28 mouse cellular contexts compared by ENCODE assay signal in the genomic region with DNA sequence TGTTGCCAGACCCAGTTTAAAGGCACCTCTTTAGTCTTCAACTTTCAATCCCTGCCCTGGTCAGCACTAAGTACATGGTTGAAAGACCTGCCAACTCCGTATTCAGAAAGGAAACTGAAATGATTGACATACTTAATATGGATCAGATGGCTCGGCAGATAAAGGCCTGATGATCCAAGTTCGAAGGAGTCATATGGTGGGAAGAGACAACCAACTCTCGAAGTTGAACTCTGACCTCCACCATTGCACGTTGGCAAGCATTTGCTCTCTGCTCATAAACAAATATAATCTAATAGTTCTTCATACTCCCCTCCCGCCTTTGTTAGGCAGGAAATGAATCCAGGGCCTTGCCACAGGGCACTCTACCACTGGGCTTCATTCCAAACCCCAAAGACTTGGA. TPM values are rescaled to one million over a fixed set of nuclear protein-coding genes. Genes with fewer than 3 reads are reported as not detected.
A peak's percentile ranks its signal among the peaks of the same experiment; 100 is the strongest.
DNase-seq lines count a peak whose midpoint lies in the region; ATAC-seq and TF ChIP-seq lines count a peak whose summit lies in the region.
"Had no signal": no experiment of that assay in that cellular context is flagged by ENCODE, and none has a peak within 500 bp of the region (broad histone marks: within the 10 kb centered on the region; RNA-seq: fewer than 3 reads in every experiment).

No protein-coding gene starts in this region.

- TF ChIP-seq CTCF in lung, postnatal 0 days (IDR thresholded peaks at IDR 0.05): no peak

- 48% methylated on average over 6 of the region's 6 CpGs for WGBS in lung, postnatal 0 days

- peak; percentile 23 for DNase-seq in lung, postnatal 14 days
- no peak for DNase-seq in lung, postnatal 0 days (ENCODE audit: low spot score)
- DNase-seq in 3T3-L1 (ENCODE audit: low read depth, low spot score) (peak; percentile 80), adipocyte (ENCODE audit: low spot score) (peak; percentile 79)
- no peak for DNase-seq in urinary bladder, postnatal 4 days (ENCODE audit: low spot score in 2 of 2)
- DNase-seq: adrenal gland, adult 8-10 months; adrenal gland, postnatal 25 days; cerebellum, adult 11-12 months; cerebellum, adult 8-10 months; cerebellum, postnatal 10 days; cerebellum, postnatal 36 days; embryo, embryonic 11 days; gastrocnemius, postnatal 25 days; heart, adult 18-20 months; heart, postnatal 10 days; heart, postnatal 36 days had no signal

- TF ChIP-seq EP300 in lung, postnatal 0 days (IDR thresholded peaks at IDR 0.05): no peak

- no peak for ATAC-seq in lung, postnatal 0 days
- ATAC-seq in monocyte, adult 5-6 weeks (replicated peaks; ENCODE audit: insufficient number of reproducible peaks, low FRiP score, low TSS enrichment, poor library complexity, severe bottlenecking): no peak
- ATAC-seq: forebrain, embryonic 15.5 days; hindbrain, embryonic 16.5 days had no signal

- no peaks in the 10 kb centered on the region for H3K27me3 ChIP-seq in lung, postnatal 0 days (replicated peaks; ENCODE audit: insufficient read depth, low read length)
- H3K27me3 ChIP-seq: embryonic facial prominence, embryonic 13.5 days; forebrain, embryonic 12.5 days; forebrain, embryonic 15.5 days; heart, embryonic 15.5 days; hindbrain, embryonic 13.5 days had no signal

- H3K36me3 ChIP-seq in lung, postnatal 0 days (ENCODE audit: insufficient read depth, low read length): no peaks in the 10 kb centered on the region
- H3K36me3 ChIP-seq: embryonic facial prominence, embryonic 10.5 days; embryonic facial prominence, embryonic 13.5 days; forebrain, embryonic 12.5 days; forebrain, embryonic 15.5 days; G1E; heart, embryonic 12.5 days; heart, embryonic 15.5 days; hindbrain, embryonic 10.5 days; hindbrain, embryonic 13.5 days had no signal

- no peak overlapping the region for H3K9ac ChIP-seq in lung, postnatal 0 days (replicated peaks; ENCODE audit: low read depth)
- H3K9ac ChIP-seq: embryonic facial prominence, embryonic 13.5 days; forebrain, embryonic 12.5 days; forebrain, embryonic 15.5 days; heart, embryonic 12.5 days; heart, embryonic 15.5 days; hindbrain, embryonic 13.5 days had no signal

- no peaks in the 10 kb centered on the region for H3K4me1 ChIP-seq in lung, postnatal 0 days (ENCODE audit: insufficient read depth, low read depth, low read length)
- H3K4me1 ChIP-seq: embryonic facial prominence, embryonic 10.5 days; embryonic facial prominence, embryonic 13.5 days; forebrain, embryonic 12.5 days; forebrain, embryonic 15.5 days; heart, embryonic 12.5 days; heart, embryonic 15.5 days; hindbrain, embryonic 10.5 days; hindbrain, embryonic 13.5 days had no signal

- no peak overlapping the region for H3K4me3 ChIP-seq in lung, postnatal 0 days (ENCODE audit: low read depth, low read length)
- H3K4me3 ChIP-seq: embryonic facial prominence, embryonic 10.5 days; embryonic facial prominence, embryonic 13.5 days; erythroblast, embryonic 14.5 days; forebrain, embryonic 12.5 days; forebrain, embryonic 15.5 days; heart, embryonic 12.5 days; heart, embryonic 15.5 days; hindbrain, embryonic 10.5 days; hindbrain, embryonic 13.5 days had no signal

- no peak overlapping the region for H3K4me2 ChIP-seq in lung, postnatal 0 days (replicated peaks; ENCODE audit: low read depth, low read length)
- H3K4me2 ChIP-seq: embryonic facial prominence, embryonic 13.5 days; forebrain, embryonic 12.5 days; forebrain, embryonic 15.5 days; heart, embryonic 12.5 days; heart, embryonic 15.5 days; hindbrain, embryonic 13.5 days had no signal

- no peak overlapping the region for H3K27ac ChIP-seq in lung, postnatal 0 days (ENCODE audit: low read length)
- H3K27ac ChIP-seq: embryonic facial prominence, embryonic 10.5 days; embryonic facial prominence, embryonic 13.5 days; forebrain, embryonic 12.5 days; forebrain, embryonic 15.5 days; heart, embryonic 15.5 days; hindbrain, embryonic 10.5 days; hindbrain, embryonic 13.5 days had no signal

- no peaks in the 10 kb centered on the region for H3K9me3 ChIP-seq in lung, postnatal 0 days (ENCODE audit: low read length)
- H3K9me3 ChIP-seq: embryonic facial prominence, embryonic 10.5 days; embryonic facial prominence, embryonic 13.5 days; forebrain, embryonic 12.5 days; forebrain, embryonic 15.5 days; G1E; heart, embryonic 12.5 days; heart, embryonic 15.5 days; hindbrain, embryonic 10.5 days; hindbrain, embryonic 13.5 days had no signal

RNA-seq across cellular contexts. Expression of a gene that starts 13.3 kb away (rescaled TPM):
- 11.9 and 14.3 TPM in 2 replicates for polyA plus RNA-seq in lung, postnatal 0 days (2015; fragmentation: Nextera tagmentation; extraction: Ambion mirVana)
- 45.8 to 78.2 TPM (median 59.2 TPM) in 3 replicates for total RNA-seq in monocyte, adult 5-6 weeks (2017)

RNA-seq across cellular contexts. Expression of a gene that starts 17.4 kb away (rescaled TPM):
- 16.3 and 18.7 TPM in 2 replicates for polyA plus RNA-seq in lung, postnatal 0 days (2015; fragmentation: Nextera tagmentation; extraction: Ambion mirVana)
- 7.7 to 16.8 TPM (median 11.2 TPM) in 3 replicates for total RNA-seq in monocyte, adult 5-6 weeks (2017)

RNA-seq across cellular contexts. Expression of a gene that starts 28.6 kb away (rescaled TPM):
- polyA plus RNA-seq in lung, postnatal 0 days (2015; fragmentation: Nextera tagmentation; extraction: Ambion mirVana): 36.7 and 37.6 TPM in 2 replicates
- 10.1 to 30.8 TPM (median 29.6 TPM) in 3 replicates for total RNA-seq in monocyte, adult 5-6 weeks (2017)

RNA-seq across cellular contexts. Expression of a gene that starts 28.7 kb away (rescaled TPM):
- 784 and 827 TPM in 2 replicates for polyA plus RNA-seq in lung, postnatal 0 days (2015; fragmentation: Nextera tagmentation; extraction: Ambion mirVana)
- 2,354 to 3,035 TPM (median 2,719 TPM) in 3 replicates for total RNA-seq in monocyte, adult 5-6 weeks (2017)

RNA-seq across cellular contexts. Expression of a gene that starts 32.0 kb away (rescaled TPM):
- 31.2 and 33.9 TPM in 2 replicates for polyA plus RNA-seq in lung, postnatal 0 days (2015; fragmentation: Nextera tagmentation; extraction: Ambion mirVana)
- 4.8 to 9.3 TPM (median 8.4 TPM) in 3 replicates for total RNA-seq in monocyte, adult 5-6 weeks (2017)

Comparison
In these comparisons a context has a peak if more than half of its experiments do, and no peak if none do; other contexts are left out.
1. DNase-seq: peak in lung, postnatal 14 days (single experiment), 3T3-L1 (single experiment) and adipocyte (single experiment); none in lung, postnatal 0 days (single experiment) and urinary bladder, postnatal 4 days (0 of 2).